Mouse (Mus musculus): Measurements from ENCODE around the gene Chst11. TPM values are rescaled to one million over a fixed set of nuclear protein-coding genes. Genes with fewer than 3 reads are reported as not detected.

Gene Chst11
- polyA plus RNA-seq, 1 experiment from 2014 or later = 1.1 TPM

DNA sequence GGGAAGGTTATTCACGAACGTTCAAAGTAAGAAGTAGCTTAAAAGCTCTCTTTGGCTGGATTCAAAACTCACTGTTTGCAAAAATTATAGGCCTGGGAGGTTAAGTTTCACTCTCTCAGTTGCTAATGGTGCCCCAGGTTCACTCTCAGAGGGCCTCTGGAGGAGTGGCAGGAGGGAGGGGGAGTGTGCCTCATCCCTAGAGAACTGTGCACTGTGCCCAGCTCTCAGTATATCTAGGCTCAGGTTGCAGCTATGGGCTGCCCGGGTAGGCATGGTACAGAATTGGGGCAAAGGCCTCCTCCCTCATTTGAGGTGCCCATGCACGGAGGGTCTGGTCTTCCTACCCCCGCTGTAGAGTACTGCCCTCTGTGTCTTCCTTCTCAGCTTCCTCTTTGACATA, 14.9 kb downstream of the Chst11 start:
- H3K4me3 ChIP-seq (replicated peaks; ENCODE audit: low read length) = no peak overlapping the region
- 71% methylated on average over 5 of the region's 5 CpGs for WGBS
- ATAC-seq (ENCODE audit: insufficient read depth, low FRiP score) = no peak; the same call in 1 of the 2 replicates

GRCm38 (mm10) chr10:83000721-83001120, 15.4 kb downstream of the Chst11 start:
- no peaks in the 10 kb centered on the region for H3K27me3 ChIP-seq (ENCODE audit: control insufficient read depth, insufficient read depth, low read length)
- no peak overlapping the region for H3K9ac ChIP-seq (ENCODE audit: low read length)
- 0 out of 2 replicates have a peak, but pooled peaks cover 4% of the 10 kb centered on the region for H3K9me3 ChIP-seq (replicated peaks; ENCODE audit: control insufficient read depth, low read length)
- H3K4me1 ChIP-seq (ENCODE audit: control insufficient read depth, insufficient read depth, low read length) = peaks cover 9% of the 10 kb centered on the region
- no peak for ATAC-seq (ENCODE audit: insufficient read depth, low FRiP score)
- no peak overlapping the region for H3K4me2 ChIP-seq (ENCODE audit: low read depth, low read length)
- H3K36me3 ChIP-seq (ENCODE audit: control insufficient read depth, insufficient read depth, low read length) = no peaks in the 10 kb centered on the region
- H3K27ac ChIP-seq (ENCODE audit: low read length) = no peak overlapping the region
- WGBS = 91% methylated on average over 2 of the region's 2 CpGs
- no peak overlapping the region for H3K4me3 ChIP-seq (replicated peaks; ENCODE audit: low read length)

More for the DNA sequence above, 14.9 kb downstream of the Chst11 start:
- Histone ChIP-seq H3K4me1 (ENCODE audit: control insufficient read depth, insufficient read depth, low read length) (peaks cover 6% of the 10 kb centered on the region), H3K27me3 (ENCODE audit: control insufficient read depth, insufficient read depth, low read length) (no peaks in the 10 kb centered on the region), H3K9me3 (replicated peaks; ENCODE audit: control insufficient read depth, low read length) (0 out of 2 replicates have a peak, but pooled peaks cover 4% of the 10 kb centered on the region), H3K27ac (ENCODE audit: low read length) (no peak overlapping the region), H3K36me3 (ENCODE audit: control insufficient read depth, insufficient read depth, low read length) (no peaks in the 10 kb centered on the region), H3K9ac (ENCODE audit: low read length) (no peak overlapping the region), H3K4me2 (ENCODE audit: low read depth, low read length) (no peak overlapping the region)

DNA sequence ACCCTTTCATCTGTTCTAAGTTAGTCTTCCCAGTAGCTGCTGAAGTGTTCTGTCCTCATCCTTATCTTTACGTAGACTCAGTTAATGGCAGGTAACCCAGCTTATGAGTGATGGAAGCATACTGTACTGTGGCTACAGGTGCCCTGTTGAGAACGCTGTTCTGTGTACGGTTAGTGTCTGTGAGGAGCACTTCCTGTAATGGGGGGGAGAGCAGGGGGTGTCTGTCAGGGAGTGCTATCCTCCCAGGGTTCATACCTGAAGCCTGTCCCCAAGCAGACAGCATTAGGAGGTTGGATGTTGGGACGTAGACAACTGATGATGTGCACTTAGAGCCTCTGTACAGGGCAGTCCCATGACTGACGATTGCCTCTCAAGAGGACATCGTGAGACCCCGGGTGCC, 18.6 kb downstream of the Chst11 start:
- no peak for ATAC-seq (ENCODE audit: insufficient read depth, low FRiP score)
- H3K4me1 ChIP-seq (ENCODE audit: control insufficient read depth, insufficient read depth, low read length) = peaks cover 9% of the 10 kb centered on the region
- no peak overlapping the region for H3K27ac ChIP-seq (ENCODE audit: low read length)
- no peak overlapping the region for H3K4me2 ChIP-seq (ENCODE audit: low read depth, low read length)
- no peaks in the 10 kb centered on the region for H3K27me3 ChIP-seq (ENCODE audit: control insufficient read depth, insufficient read depth, low read length)
- H3K9me3 ChIP-seq (replicated peaks; ENCODE audit: control insufficient read depth, low read length) = no peaks in the 10 kb centered on the region
- WGBS = 86% methylated on average over 7 of the region's 7 CpGs
- no peaks in the 10 kb centered on the region for H3K36me3 ChIP-seq (ENCODE audit: control insufficient read depth, insufficient read depth, low read length)
- no peak overlapping the region for H3K9ac ChIP-seq (ENCODE audit: low read length)
- H3K4me3 ChIP-seq (replicated peaks; ENCODE audit: low read length) = no peak overlapping the region

DNA sequence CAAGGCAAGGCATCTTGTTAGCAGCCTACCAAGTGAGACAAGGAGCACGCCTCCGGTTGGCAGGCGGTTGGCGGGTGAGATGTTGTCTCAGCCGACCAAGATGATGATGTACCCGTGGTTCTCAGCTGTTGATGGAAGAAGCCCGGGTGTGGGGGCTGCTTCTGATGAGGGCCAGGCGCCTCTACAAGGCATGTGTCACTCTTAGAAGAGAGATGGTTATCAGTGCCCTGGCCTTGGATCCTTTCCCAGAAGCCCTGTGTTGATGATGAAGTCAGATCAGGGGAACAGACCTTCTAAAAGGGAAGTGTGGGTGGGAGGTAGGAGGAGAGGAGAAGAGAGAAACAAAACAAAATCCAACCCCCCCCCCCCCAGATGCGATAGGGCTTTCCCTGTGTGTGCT, 19.1 kb downstream of the Chst11 start:
- peaks cover 9% of the 10 kb centered on the region for H3K4me1 ChIP-seq (ENCODE audit: control insufficient read depth, insufficient read depth, low read length)
- H3K4me3 ChIP-seq (replicated peaks; ENCODE audit: low read length) = no peak overlapping the region
- H3K9ac ChIP-seq (ENCODE audit: low read length) = no peak overlapping the region
- H3K9me3 ChIP-seq (replicated peaks; ENCODE audit: control insufficient read depth, low read length) = no peaks in the 10 kb centered on the region
- ATAC-seq (ENCODE audit: insufficient read depth, low FRiP score) = no peak
- H3K36me3 ChIP-seq (ENCODE audit: control insufficient read depth, insufficient read depth, low read length) = no peaks in the 10 kb centered on the region
- H3K4me2 ChIP-seq (ENCODE audit: low read depth, low read length) = no peak overlapping the region
- no peak overlapping the region for H3K27ac ChIP-seq (ENCODE audit: low read length)
- H3K27me3 ChIP-seq (ENCODE audit: control insufficient read depth, insufficient read depth, low read length) = no peaks in the 10 kb centered on the region
- WGBS = 57% methylated on average over 9 of the region's 9 CpGs

DNA sequence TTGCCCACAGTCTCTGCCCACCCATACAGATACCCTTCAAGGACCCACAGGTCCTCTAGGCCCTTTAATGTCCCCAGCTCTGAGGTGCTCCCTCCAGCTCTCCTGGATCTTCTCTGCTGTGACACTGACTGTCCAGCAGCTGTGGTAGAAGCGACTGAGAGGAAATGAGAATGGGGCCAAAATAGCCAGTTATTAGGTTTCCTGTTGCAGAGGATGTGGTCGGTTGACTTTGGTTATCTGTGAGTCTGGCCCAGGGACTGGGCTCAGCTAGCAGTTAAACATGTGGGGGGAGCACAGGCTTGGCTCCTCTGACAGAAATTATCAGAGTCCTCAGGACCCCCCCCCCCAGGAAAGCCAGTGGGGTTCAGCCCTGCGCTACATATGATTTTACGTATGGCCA, 19.7 kb downstream of the Chst11 start:
- no peak overlapping the region for H3K9ac ChIP-seq (ENCODE audit: low read length)
- peaks cover 9% of the 10 kb centered on the region for H3K4me1 ChIP-seq (ENCODE audit: control insufficient read depth, insufficient read depth, low read length)
- H3K27me3 ChIP-seq (ENCODE audit: control insufficient read depth, insufficient read depth, low read length) = no peaks in the 10 kb centered on the region
- no peaks in the 10 kb centered on the region for H3K9me3 ChIP-seq (replicated peaks; ENCODE audit: control insufficient read depth, low read length)
- H3K4me3 ChIP-seq (replicated peaks; ENCODE audit: low read length) = no peak overlapping the region
- ATAC-seq (ENCODE audit: insufficient read depth, low FRiP score) = no peak
- no peak overlapping the region for H3K27ac ChIP-seq (ENCODE audit: low read length)
- H3K36me3 ChIP-seq (ENCODE audit: control insufficient read depth, insufficient read depth, low read length) = no peaks in the 10 kb centered on the region
- WGBS = 69% methylated on average over 4 of the region's 4 CpGs
- H3K4me2 ChIP-seq (ENCODE audit: low read depth, low read length) = no peak overlapping the region

- no peak overlapping the region for H3K4me3 ChIP-seq (replicated peaks; ENCODE audit: low read length)
- WGBS = 82% methylated on average over 8 of the region's 8 CpGs
- peaks cover 9% of the 10 kb centered on the region for H3K4me1 ChIP-seq (ENCODE audit: control insufficient read depth, insufficient read depth, low read length)
- no peak overlapping the region for H3K4me2 ChIP-seq (ENCODE audit: low read depth, low read length)
- no peaks in the 10 kb centered on the region for H3K36me3 ChIP-seq (ENCODE audit: control insufficient read depth, insufficient read depth, low read length)
- ATAC-seq (ENCODE audit: insufficient read depth, low FRiP score) = no peak
- H3K9ac ChIP-seq (ENCODE audit: low read length) = no peak overlapping the region
- H3K27ac ChIP-seq (ENCODE audit: low read length) = no peak overlapping the region
- no peaks in the 10 kb centered on the region for H3K9me3 ChIP-seq (replicated peaks; ENCODE audit: control insufficient read depth, low read length)
- no peaks in the 10 kb centered on the region for H3K27me3 ChIP-seq (ENCODE audit: control insufficient read depth, insufficient read depth, low read length)
Observed at GRCm38 (mm10) chr10:83006258-83006657, 21.0 kb downstream of the Chst11 start.

DNA sequence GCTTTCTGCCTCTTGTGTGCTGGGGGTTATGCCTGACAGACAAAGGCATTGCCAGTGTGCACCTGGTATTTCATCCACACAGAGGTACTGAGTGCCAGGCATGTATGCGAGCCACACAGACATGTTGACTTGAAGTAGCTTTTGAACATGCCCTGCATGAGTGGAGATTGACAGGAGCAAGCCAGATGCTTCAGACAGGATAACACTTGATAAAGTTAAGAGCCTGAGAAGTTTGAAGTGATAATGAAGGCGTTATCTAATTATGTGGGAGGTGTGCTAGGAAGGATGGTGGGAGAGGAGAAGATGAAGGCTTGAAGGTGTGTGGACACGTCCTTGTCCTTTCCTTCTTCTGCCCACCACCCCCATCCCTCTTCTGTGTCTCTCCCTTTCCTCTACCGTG, 28.7 kb downstream of the Chst11 start:
- no peak overlapping the region for H3K27ac ChIP-seq (ENCODE audit: low read length)
- no peak overlapping the region for H3K4me3 ChIP-seq (replicated peaks; ENCODE audit: low read length)
- peaks cover 5% of the 10 kb centered on the region; the same call in 1 of the 2 replicates for H3K4me1 ChIP-seq (ENCODE audit: control insufficient read depth, insufficient read depth, low read length)
- no peak overlapping the region for H3K4me2 ChIP-seq (ENCODE audit: low read depth, low read length)
- no peaks in the 10 kb centered on the region for H3K27me3 ChIP-seq (ENCODE audit: control insufficient read depth, insufficient read depth, low read length)
- no peak for ATAC-seq (ENCODE audit: insufficient read depth, low FRiP score)
- no peaks in the 10 kb centered on the region for H3K9me3 ChIP-seq (replicated peaks; ENCODE audit: control insufficient read depth, low read length)
- no peaks in the 10 kb centered on the region for H3K36me3 ChIP-seq (ENCODE audit: control insufficient read depth, insufficient read depth, low read length)
- H3K9ac ChIP-seq (ENCODE audit: low read length) = no peak overlapping the region
- 86% methylated on average over 4 of the region's 4 CpGs for WGBS

DNA sequence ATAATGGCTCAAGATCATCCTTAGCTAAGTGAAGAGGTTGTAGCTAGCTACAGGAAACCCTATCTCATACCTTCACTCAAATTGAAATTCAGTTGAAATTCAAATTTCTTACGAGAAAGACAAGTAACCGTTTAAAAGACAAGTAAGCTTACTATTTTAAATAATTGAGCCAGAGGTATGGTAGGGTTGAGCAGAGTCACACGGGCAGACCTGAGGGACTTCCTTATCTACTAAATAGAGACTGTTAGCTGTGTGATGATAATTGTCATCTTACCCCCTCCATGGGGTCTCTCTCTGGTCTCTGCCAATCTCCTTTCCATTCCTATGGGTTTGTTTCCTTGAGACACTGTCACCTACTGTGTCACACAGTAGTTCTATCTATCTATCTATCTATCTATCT, 30.6 kb downstream of the Chst11 start:
- H3K4me2 ChIP-seq (ENCODE audit: low read depth, low read length) = no peak overlapping the region
- no peak for ATAC-seq (ENCODE audit: insufficient read depth, low FRiP score)
- no peak overlapping the region for H3K9ac ChIP-seq (ENCODE audit: low read length)
- no peak overlapping the region for H3K27ac ChIP-seq (ENCODE audit: low read length)
- H3K4me3 ChIP-seq (replicated peaks; ENCODE audit: low read length) = no peak overlapping the region
- no peaks in the 10 kb centered on the region for H3K36me3 ChIP-seq (ENCODE audit: control insufficient read depth, insufficient read depth, low read length)
- peaks cover 10% of the 10 kb centered on the region; the same call in 1 of the 2 replicates for H3K4me1 ChIP-seq (ENCODE audit: control insufficient read depth, insufficient read depth, low read length)
- H3K27me3 ChIP-seq (ENCODE audit: control insufficient read depth, insufficient read depth, low read length) = no peaks in the 10 kb centered on the region
- H3K9me3 ChIP-seq (replicated peaks; ENCODE audit: control insufficient read depth, low read length) = no peaks in the 10 kb centered on the region
- 84% methylated on average over 3 of the region's 3 CpGs for WGBS

- Histone ChIP-seq H3K9ac (ENCODE audit: low read length) (no peak overlapping the region), H3K9me3 (replicated peaks; ENCODE audit: control insufficient read depth, low read length) (no peaks in the 10 kb centered on the region), H3K27ac (ENCODE audit: low read length) (no peak overlapping the region), H3K4me3 (replicated peaks; ENCODE audit: low read length) (no peak overlapping the region), H3K4me2 (ENCODE audit: low read depth, low read length) (no peak overlapping the region), H3K36me3 (ENCODE audit: control insufficient read depth, insufficient read depth, low read length) (no peaks in the 10 kb centered on the region), H3K27me3 (ENCODE audit: control insufficient read depth, insufficient read depth, low read length) (no peaks in the 10 kb centered on the region), H3K4me1 (ENCODE audit: control insufficient read depth, insufficient read depth, low read length) (peaks cover 10% of the 10 kb centered on the region; the same call in 1 of the 2 replicates)
- 67% methylated on average over 13 of the region's 13 CpGs for WGBS
- ATAC-seq (ENCODE audit: insufficient read depth, low FRiP score) = no peak
Observed at GRCm38 (mm10) chr10:83016779-83017178, 31.5 kb downstream of the Chst11 start.

Data from stomach, embryonic 16.5 days (tissue).